ENCODE assay signal across 8 mouse cellular contexts in genomic region chr6:131387221-131388039, GRCm38 (mm10). TPM values are rescaled to one million over a fixed set of nuclear protein-coding genes. Genes with fewer than 3 reads are reported as not detected.
A peak's percentile ranks its signal among the peaks of the same experiment; 100 is the strongest.
DNase-seq lines count a peak whose midpoint lies in the region; ATAC-seq and TF ChIP-seq lines count a peak whose summit lies in the region.

No protein-coding gene starts in this region.

- ATAC-seq in hindbrain, embryonic 14.5 days (ENCODE audit: low FRiP score): peak; percentile 64

- H3K4me3 ChIP-seq in hindbrain, embryonic 14.5 days (replicated peaks; ENCODE audit: low read length): peak overlapping the region; percentile 76
- peak overlapping the region; percentile 64 for H3K4me3 ChIP-seq in left cerebral cortex, adult 2 months
- peak overlapping the region; percentile 52 for H3K4me3 ChIP-seq in macrophage (ENCODE audit: inconsistent target)

- intact Hi-C loops in left cerebral cortex, adult 2 months (cut with DNase I): loop anchor here (2.0 to 10.0 kb wide), 3 partner anchors 15 to 1717 kb away; partner anchors contain the start of gene Smim10l1

- TF ChIP-seq CTCF in left cerebral cortex, adult 2 months (IDR thresholded peaks at IDR 0.05): no peak

- peaks cover 30% of the 10 kb centered on the region for H3K4me1 ChIP-seq in hindbrain, embryonic 14.5 days (replicated peaks; ENCODE audit: control insufficient read depth, insufficient read depth, low read length)

- H3K9me3 ChIP-seq in hindbrain, embryonic 14.5 days (ENCODE audit: control insufficient read depth, low read length): no peaks in the 10 kb centered on the region

- H3K9ac ChIP-seq in hindbrain, embryonic 14.5 days: peak overlapping the region; percentile 91

- H3K36me3 ChIP-seq in hindbrain, embryonic 14.5 days (replicated peaks; ENCODE audit: control insufficient read depth, insufficient read depth): no peaks in the 10 kb centered on the region
- H3K36me3 ChIP-seq in macrophage (ENCODE audit: inconsistent target): no peaks in the 10 kb centered on the region

- no peaks in the 10 kb centered on the region for H3K27me3 ChIP-seq in hindbrain, embryonic 14.5 days (ENCODE audit: control insufficient read depth, insufficient read depth, low read length)

- peak; percentile 86 for DNase-seq in R1 (ENCODE audit: low read depth, low spot score)
- DNase-seq in cerebellum, postnatal 10 days: peak; percentile 60 to 68
- peak; percentile 32 to 53 for DNase-seq in frontal cortex, postnatal 25 days (ENCODE audit: low spot score in 2 of 2)
- DNase-seq in hindbrain, embryonic 14.5 days (ENCODE audit: low spot score): peak; percentile 28
- peak; percentile 57 to 68 for DNase-seq in left cerebral cortex, adult 2 months (ENCODE audit: extremely low spot score in 1 of 2, low spot score in 2 of 2)
- peak; percentile 76 to 79 for DNase-seq in right cerebral cortex, adult 2 months (ENCODE audit: low spot score in 2 of 2)
- peak; percentile 58 for DNase-seq in urinary bladder, postnatal 25 days (ENCODE audit: low spot score)

- WGBS in hindbrain, embryonic 14.5 days: under 1% methylated on average over 43 of the region's 43 CpGs
- 1% methylated on average over 42 of the region's 43 CpGs for WGBS in macrophage (ENCODE audit: missing documents)

- H3K4me2 ChIP-seq in hindbrain, embryonic 14.5 days (replicated peaks): peak overlapping the region; percentile 82

- peaks cover 53% of the 10 kb centered on the region for H3K79me2 ChIP-seq in macrophage (ENCODE audit: inconsistent target)

- H3K27ac ChIP-seq in hindbrain, embryonic 14.5 days: peak overlapping the region; percentile 81
- peak overlapping the region; percentile 83 for H3K27ac ChIP-seq in left cerebral cortex, adult 2 months
- no peak overlapping the region for H3K27ac ChIP-seq in macrophage

RNA-seq across cellular contexts. Expression of gene Ybx3, which starts 0.8 kb away (rescaled TPM):
- 30.6 and 33.4 TPM in 2 replicates for polyA plus RNA-seq in hindbrain, embryonic 14.5 days (2014; fragmentation: Nextera tagmentation; extraction: Ambion mirVana)
- total RNA-seq in left cerebral cortex, adult 2 months (2021): 10 to 100 TPM; 43.5 to 47.6 TPM
- 10 to 100 TPM in 23 of 26 experiments, 1 to 10 TPM in 3; 6.0 to 30.0 (median 15.5) TPM for total RNA-seq in macrophage (2018; cell fraction: chromatin; rRNA removed)
- total RNA-seq in macrophage (2018; cell fraction: cytosol; rRNA removed): 10 to 100 TPM; 30.5 to 56.4 (median 36.4) TPM
- total RNA-seq in macrophage (2018; cell fraction: nucleus; rRNA removed): 10 to 100 TPM in 25 of 26 experiments, 1 to 10 TPM in 1; 8.7 to 47.6 (median 16.4) TPM
- 23.2 to 133 TPM (median 72.9 TPM) in 3 replicates for polyA plus RNA-seq in macrophage (2018)

RNA-seq across cellular contexts. Expression of gene Styk1, which starts 34.0 kb away (rescaled TPM):
- 4.3 and 4.9 TPM in 2 replicates for polyA plus RNA-seq in hindbrain, embryonic 14.5 days (2014; fragmentation: Nextera tagmentation; extraction: Ambion mirVana)
- total RNA-seq in left cerebral cortex, adult 2 months (2021): under 1 TPM; 0.65 to 0.81 TPM
- total RNA-seq in macrophage (2018; cell fraction: chromatin; rRNA removed): under 1 TPM in 5 of 26 experiments, not detected in 21; 0.32 to 0.68 (median 0.58) TPM
- total RNA-seq in macrophage (2018; cell fraction: cytosol; rRNA removed): under 1 TPM in 1 of 26 experiments, not detected in 25; 0.05 TPM
- total RNA-seq in macrophage (2018; cell fraction: nucleus; rRNA removed): under 1 TPM in 1 of 26 experiments, not detected in 25; 0.69 TPM
- not detected in 3 replicates for polyA plus RNA-seq in macrophage (2018)

Comparison
In these comparisons a context has a peak if more than half of its experiments do, and no peak if none do; other contexts are left out.
1. DNase-seq: peak in every context shown above with its lines; median percentile 86 in R1; 78 in right cerebral cortex, adult 2 months; 64 in cerebellum, postnatal 10 days; 62 in left cerebral cortex, adult 2 months; 58 in urinary bladder, postnatal 25 days; 42 in frontal cortex, postnatal 25 days; 28 in hindbrain, embryonic 14.5 days.